Mouse (Mus musculus): ENCODE results near the gene Plk5. TPM values are rescaled to one million over a fixed set of nuclear protein-coding genes. Genes with fewer than 3 reads are reported as not detected.

Gene Plk5
- polyA plus RNA-seq, 1 experiment = 0.68 TPM

DNA sequence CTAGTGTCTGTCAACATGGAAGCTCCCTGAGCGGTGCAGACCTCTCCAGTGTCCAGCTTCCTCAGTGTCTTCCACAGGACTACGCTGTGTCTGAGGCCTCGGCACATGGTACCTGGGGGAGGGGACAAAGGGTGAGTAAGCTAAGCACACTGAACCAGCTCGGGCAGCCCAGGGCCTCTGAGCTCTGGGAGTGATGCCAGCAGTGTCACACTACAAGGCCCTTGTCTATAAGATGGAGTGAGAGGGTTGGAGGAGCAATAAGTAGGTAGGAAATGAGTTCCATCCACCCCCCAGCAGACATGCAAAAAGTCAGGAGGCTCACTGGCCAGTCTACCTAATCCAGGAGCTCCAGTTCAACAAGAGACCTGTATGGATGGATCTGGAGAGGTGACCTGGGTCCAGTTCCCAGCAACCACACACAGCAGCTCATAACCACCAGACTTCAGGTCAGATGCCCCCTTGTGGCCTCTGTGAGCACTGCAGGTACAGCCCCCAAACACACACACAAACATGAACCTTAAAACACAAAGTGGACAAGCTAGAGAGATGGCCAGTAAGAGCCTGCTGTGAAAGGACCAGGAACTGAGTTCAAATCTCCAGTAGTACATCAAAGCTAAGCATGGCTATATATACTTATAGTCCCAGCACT is 46.9 kb downstream of the Plk5 start:
- no peak for DNase-seq (ENCODE audit: low read depth, low spot score)

DNA sequence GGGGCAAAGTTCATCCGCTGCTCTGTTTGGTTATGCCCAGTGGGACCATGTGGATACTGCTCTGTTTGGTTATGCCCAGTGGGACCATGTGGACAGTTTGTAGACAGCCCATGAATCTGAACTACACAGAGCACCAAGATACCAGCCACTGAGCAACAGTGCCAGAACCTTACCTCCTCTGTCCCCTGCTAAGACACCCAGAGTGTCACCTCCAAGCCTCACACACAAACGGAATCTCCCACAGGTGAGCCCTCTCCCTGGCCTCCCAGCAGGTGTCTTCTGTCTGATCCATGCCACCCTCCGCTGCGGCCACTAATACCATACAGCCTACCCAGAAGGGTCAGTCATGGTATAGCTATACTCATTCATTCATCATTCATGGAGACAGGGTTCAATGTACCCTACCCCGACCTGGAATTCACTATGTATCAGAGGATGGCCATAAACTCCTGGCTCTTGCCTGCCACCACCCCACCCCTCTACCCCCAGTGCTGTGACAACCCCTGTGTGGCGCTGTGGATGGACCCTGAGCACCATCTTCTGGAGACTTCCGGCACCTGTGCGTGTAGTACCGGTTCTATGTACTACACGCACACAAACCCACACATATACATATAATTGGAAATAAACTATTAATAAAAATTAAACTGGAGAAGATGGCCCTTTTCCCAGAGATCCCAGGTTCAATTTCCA is 49.4 kb downstream of the Plk5 start:
- 35% methylated on average over 10 of the region's 10 CpGs for WGBS
- DNase-seq (ENCODE audit: low read depth, low spot score) = no peak

More for the DNA sequence above, 46.9 kb downstream of the Plk5 start:
- WGBS = 83% methylated on average over 4 of the region's 4 CpGs

DNA sequence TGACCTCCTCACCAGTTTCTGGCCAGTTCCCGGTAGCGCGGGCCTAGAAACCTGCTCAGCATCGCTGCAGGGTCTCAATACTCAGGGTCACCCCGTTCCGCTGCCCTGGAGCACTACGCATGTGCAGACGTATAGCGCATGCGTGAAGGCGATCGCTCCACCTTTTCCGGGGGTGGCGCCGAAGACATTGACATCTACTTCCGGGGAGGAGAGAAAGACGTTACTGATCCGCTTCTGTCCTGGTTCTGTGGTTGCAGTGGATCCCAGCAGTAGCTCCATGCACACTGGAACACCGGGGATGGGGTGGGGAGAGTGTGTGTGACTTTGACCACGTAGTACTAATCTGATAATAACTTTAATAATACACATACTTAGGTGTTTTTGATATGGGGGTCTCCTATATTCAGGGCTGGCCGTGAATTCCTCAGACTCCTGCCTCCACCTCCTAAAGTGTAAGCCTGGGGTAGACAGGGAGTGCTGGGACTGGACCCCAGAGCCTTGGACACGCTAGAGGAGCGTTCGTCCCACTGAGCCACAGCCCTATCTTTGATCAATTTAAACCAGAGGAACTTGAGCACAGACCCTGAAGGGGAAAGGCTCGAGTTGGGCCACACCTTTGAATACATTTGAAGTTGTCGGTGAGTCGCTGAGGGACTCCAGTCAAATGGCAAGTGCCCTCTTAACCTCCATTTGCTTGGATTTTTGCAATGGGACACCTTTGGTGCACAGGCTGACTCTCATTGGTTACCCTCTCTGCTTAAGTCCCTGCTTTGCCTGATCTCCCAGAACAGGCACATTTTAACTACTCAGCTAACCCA is 50.6 kb downstream of the Plk5 start, which contains the start of gene Uqcr11:
Uqcr11 (minus strand) TSS at position 147 of the 818 bp plus-strand sequence.
- WGBS = under 1% methylated on average over 27 of the region's 27 CpGs
- peak; percentile 78 for DNase-seq (ENCODE audit: low read depth, low spot score)

DNA sequence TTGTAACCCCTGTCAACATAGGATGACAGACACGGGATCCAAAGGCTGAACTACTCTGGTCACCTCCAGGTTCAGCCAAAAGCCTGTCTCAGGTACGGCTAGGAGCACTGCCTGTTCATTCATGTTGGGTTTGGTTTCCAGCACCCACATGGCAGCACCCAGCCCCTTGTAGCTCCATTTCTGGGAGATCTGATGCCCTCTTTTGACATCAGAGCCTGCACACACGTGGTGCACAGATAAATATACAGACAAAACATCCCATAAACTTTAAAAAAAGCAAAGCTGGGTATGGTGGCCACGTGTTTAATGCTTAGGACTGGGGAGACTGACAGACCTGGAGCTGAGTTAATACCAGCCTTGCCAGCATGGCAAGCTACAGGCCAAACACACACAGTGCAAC is 51.7 kb downstream of the Plk5 start:
- 36% methylated on average over 4 of the region's 4 CpGs for WGBS

DNA sequence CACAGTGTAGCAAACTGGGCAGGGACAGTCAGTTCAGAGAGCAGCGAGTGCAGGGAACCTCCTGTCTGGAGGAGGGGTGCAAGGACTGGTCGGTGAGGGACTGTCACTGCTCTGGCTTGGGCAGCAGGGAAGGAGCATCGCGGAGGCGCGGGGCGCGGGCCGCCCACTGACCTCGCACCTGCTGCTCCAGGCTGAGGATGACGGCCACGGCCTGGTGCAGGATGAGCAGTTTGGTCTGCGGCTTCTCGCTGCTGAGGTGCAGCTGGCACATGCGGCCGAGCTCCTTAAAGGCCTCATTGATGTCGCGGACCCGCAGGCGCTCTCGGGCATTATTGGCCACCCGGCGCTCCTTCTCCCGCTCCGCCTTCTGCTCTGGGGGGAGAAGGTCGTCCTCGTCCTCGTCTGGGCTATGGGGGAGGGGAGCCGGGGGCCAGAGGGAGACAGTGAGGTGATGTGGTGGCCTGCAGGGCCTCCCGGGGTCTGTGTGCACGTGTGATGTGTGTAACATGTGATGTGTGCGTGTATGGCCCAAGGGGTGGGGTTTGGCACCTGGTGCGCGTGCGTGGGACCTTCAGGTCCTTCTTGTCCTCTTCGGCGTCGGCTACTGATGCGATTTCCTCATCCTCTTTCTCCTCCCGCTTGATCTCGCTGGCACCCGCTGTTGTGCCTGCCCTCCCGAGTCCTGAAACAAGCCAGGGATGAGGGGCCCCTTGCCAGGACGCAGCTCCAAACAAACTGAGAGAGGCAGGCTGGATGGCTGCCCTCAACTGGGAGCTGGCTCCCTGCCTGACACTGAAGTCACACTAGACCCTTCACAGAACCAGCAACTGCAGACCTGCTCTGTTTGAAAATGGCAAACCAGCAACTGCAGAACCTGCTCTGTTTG is 56.6 kb downstream of the Plk5 start:
- DNase-seq (ENCODE audit: low read depth, low spot score) = no peak
- WGBS = 78% methylated on average over 44 of the region's 44 CpGs

More for the DNA sequence above, 51.7 kb downstream of the Plk5 start:
- no peak for DNase-seq (ENCODE audit: low read depth, low spot score)

Other genes with a start within 250 kb of the Plk5 start
- 112 and 115 TPM in 2 replicates for gene Stk11, start 240.7 kb upstream of the Plk5 start, polyA plus RNA-seq (2012; rRNA removed)
- 1,215 and 1,440 TPM in 2 replicates for gene Atp5d, start 217.8 kb upstream of the Plk5 start, polyA plus RNA-seq (2012; rRNA removed)
- gene Cbarp, start 215.6 kb upstream of the Plk5 start, polyA plus RNA-seq (2012; rRNA removed) = 5.0 TPM in 2 replicates
- gene Midn, start 208.2 kb upstream of the Plk5 start, polyA plus RNA-seq (2012; rRNA removed) = 62.7 and 89.3 TPM in 2 replicates
- gene Cirbp, start 190.5 kb upstream of the Plk5 start, polyA plus RNA-seq (2012; rRNA removed) = 52.6 and 63.1 TPM in 2 replicates
- gene 1600002K03Rik, start 183.5 kb upstream of the Plk5 start, polyA plus RNA-seq (2012; rRNA removed) = 15.9 and 18.2 TPM in 2 replicates
- gene Efna2, start 177.0 kb upstream of the Plk5 start, polyA plus RNA-seq (2012; rRNA removed) = 0.95 and 1.1 TPM in 2 replicates
- 24.7 and 28.6 TPM in 2 replicates for gene Mum1, start 130.0 kb upstream of the Plk5 start, polyA plus RNA-seq (2012; rRNA removed)
- 553 and 570 TPM in 2 replicates for gene Ndufs7, start 107.3 kb upstream of the Plk5 start, polyA plus RNA-seq (2012; rRNA removed)
- 9.4 and 10.5 TPM in 2 replicates for gene Gamt, start 95.4 kb upstream of the Plk5 start, polyA plus RNA-seq (2012; rRNA removed)
- gene Dazap1, start 95.0 kb upstream of the Plk5 start, polyA plus RNA-seq (2012; rRNA removed) = 52.1 and 67.7 TPM in 2 replicates
- 1,621 and 1,622 TPM in 2 replicates for gene Rps15, start 64.0 kb upstream of the Plk5 start, polyA plus RNA-seq (2012; rRNA removed)
- 0.41 and 0.45 TPM in 2 replicates for gene Apc2, start 60.5 kb upstream of the Plk5 start, polyA plus RNA-seq (2012; rRNA removed)
- gene 2310011J03Rik, start 35.9 kb upstream of the Plk5 start, polyA plus RNA-seq (2012; rRNA removed) = 69.0 and 72.5 TPM in 2 replicates
- gene Pcsk4, start 27.0 kb upstream of the Plk5 start, polyA plus RNA-seq (2012; rRNA removed) = 8.2 and 15.5 TPM in 2 replicates
- 50.1 and 127 TPM in 2 replicates for gene Reep6, start 26.5 kb upstream of the Plk5 start, polyA plus RNA-seq (2012; rRNA removed)
- 40.5 and 73.6 TPM in 2 replicates for gene Adamtsl5, start 8.0 kb upstream of the Plk5 start, polyA plus RNA-seq (2012; rRNA removed)
- gene Mex3d, start 31.2 kb downstream of the Plk5 start, polyA plus RNA-seq (2012; rRNA removed) = 5.7 and 7.6 TPM in 2 replicates
- 104 and 116 TPM in 2 replicates for gene Mbd3, start 43.1 kb downstream of the Plk5 start, polyA plus RNA-seq (2012; rRNA removed)
- gene Uqcr11, start 50.4 kb downstream of the Plk5 start, polyA plus RNA-seq (2012; rRNA removed) = 2,454 and 2,475 TPM in 2 replicates
- 60.2 and 76.9 TPM in 2 replicates for gene Tcf3, start 77.2 kb downstream of the Plk5 start, polyA plus RNA-seq (2012; rRNA removed)
- gene Onecut3, start 138.4 kb downstream of the Plk5 start, polyA plus RNA-seq (2012; rRNA removed) = 0.09 and 0.19 TPM in 2 replicates
- 0.03 TPM in 1 of 2 replicates, not detected in the other for gene Atp8b3, start 182.7 kb downstream of the Plk5 start, polyA plus RNA-seq (2012; rRNA removed)
- gene Rexo1, start 205.1 kb downstream of the Plk5 start, polyA plus RNA-seq (2012; rRNA removed) = 35.4 and 42.4 TPM in 2 replicates
- 12.6 and 12.8 TPM in 2 replicates for gene Klf16, start 220.9 kb downstream of the Plk5 start, polyA plus RNA-seq (2012; rRNA removed)
- gene Abhd17a, start 233.9 kb downstream of the Plk5 start, polyA plus RNA-seq (2012; rRNA removed) = 214 and 233 TPM in 2 replicates
- gene Scamp4, start 246.4 kb downstream of the Plk5 start, polyA plus RNA-seq (2012; rRNA removed) = 129 and 145 TPM in 2 replicates
- gene Adat3, start 246.4 kb downstream of the Plk5 start, polyA plus RNA-seq (2012; rRNA removed) = 11.8 and 14.6 TPM in 2 replicates
- gene Gm49322, start 249.6 kb downstream of the Plk5 start, polyA plus RNA-seq (2012; rRNA removed) = 3.5 and 3.7 TPM in 2 replicates

Measured in large intestine, adult 2 months (tissue).